Mouse (Mus musculus): ENCODE data around the gene Tnpo3. TPM values are rescaled to one million over a fixed set of nuclear protein-coding genes. Genes with fewer than 3 reads are reported as not detected.

The Tnpo3 gene
- polyA plus RNA-seq, 1 experiment from 2014 or later = 99.3 TPM

DNA sequence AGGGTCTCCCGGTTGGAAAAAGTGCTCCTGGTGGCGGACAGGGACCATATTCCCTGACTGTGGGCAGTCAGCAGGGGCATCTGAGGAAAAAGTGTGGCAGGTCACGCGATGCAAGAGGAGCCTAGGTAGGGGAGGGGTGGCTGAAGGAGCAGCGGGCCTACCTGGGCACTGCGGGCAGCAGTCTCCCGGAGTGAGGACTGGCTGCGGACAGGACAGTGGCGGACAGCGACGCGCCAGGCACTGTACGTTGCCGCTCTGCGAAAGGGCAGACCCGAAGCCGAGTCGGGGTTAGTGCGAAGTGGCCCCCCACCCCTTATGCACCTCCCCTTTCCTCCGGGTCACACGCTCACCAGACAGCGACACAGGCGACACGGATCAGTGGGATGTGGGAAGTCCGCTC lies 113.4 kb downstream of the Tnpo3 start:
- Histone ChIP-seq H3K27ac (ENCODE audit: low read depth) (no peak overlapping the region), H3K4me2 (no peak overlapping the region), H3K9ac (no peak overlapping the region), H3K27me3 (ENCODE audit: insufficient read depth, low read length) (peaks cover 8% of the 10 kb centered on the region; the same call in 1 of the 2 replicates), H3K9me3 (ENCODE audit: low read depth, low read length) (no peaks in the 10 kb centered on the region), H3K4me3 (ENCODE audit: low read depth, low read length) (no peak overlapping the region), H3K36me3 (ENCODE audit: insufficient read depth) (peaks cover 11% of the 10 kb centered on the region; the same call in 1 of the 2 replicates), H3K4me1 (ENCODE audit: insufficient read depth) (no peaks in the 10 kb centered on the region)
- no peak for ATAC-seq (ENCODE audit: insufficient read depth)
- 30% methylated on average over 25 of the region's 25 CpGs for WGBS
- no peak for DNase-seq
- no peak for TF ChIP-seq CTCF (IDR thresholded peaks at IDR 0.05; ENCODE audit: low read depth)

- DNase-seq (peak; percentile 18), ATAC-seq (ENCODE audit: insufficient read depth) (no peak)
- Histone ChIP-seq H3K4me2 (no peak overlapping the region), H3K27me3 (ENCODE audit: insufficient read depth, low read length) (peaks cover 8% of the 10 kb centered on the region; the same call in 1 of the 2 replicates), H3K4me3 (ENCODE audit: low read depth, low read length) (no peak overlapping the region), H3K36me3 (ENCODE audit: insufficient read depth) (peaks cover 17% of the 10 kb centered on the region; the same call in 1 of the 2 replicates), H3K9me3 (ENCODE audit: low read depth, low read length) (no peaks in the 10 kb centered on the region), H3K27ac (ENCODE audit: low read depth) (no peak overlapping the region), H3K4me1 (ENCODE audit: insufficient read depth) (no peaks in the 10 kb centered on the region), H3K9ac (no peak overlapping the region)
- no peak for TF ChIP-seq CTCF (IDR thresholded peaks at IDR 0.05; ENCODE audit: low read depth)
- WGBS = 73% methylated on average over 4 of the region's 4 CpGs
These were observed 115.6 kb downstream of the Tnpo3 start for GRCm38 (mm10) chr6:29494101-29494500.

Other genes starting within 250 kb of the Tnpo3 start
- 0.61 and 0.84 TPM in 2 replicates for gene Opn1sw, start 221.4 kb downstream of the Tnpo3 start, polyA plus RNA-seq (2014; fragmentation: Nextera tagmentation; extraction: Ambion mirVana)
- gene Ccdc136, start 213.6 kb downstream of the Tnpo3 start, polyA plus RNA-seq (2014; fragmentation: Nextera tagmentation; extraction: Ambion mirVana) = 15.3 and 15.8 TPM in 2 replicates
- 8.8 and 10.1 TPM in 2 replicates for gene Flnc, start 176.6 kb downstream of the Tnpo3 start, polyA plus RNA-seq (2014; fragmentation: Nextera tagmentation; extraction: Ambion mirVana)
- gene Atp6v1f, start 142.2 kb downstream of the Tnpo3 start, polyA plus RNA-seq (2014; fragmentation: Nextera tagmentation; extraction: Ambion mirVana) = 182 and 184 TPM in 2 replicates
- not detected in 2 replicates for gene Atp6v1fnb, start 138.4 kb downstream of the Tnpo3 start, polyA plus RNA-seq (2014; fragmentation: Nextera tagmentation; extraction: Ambion mirVana)
- 17.3 and 22.0 TPM in 2 replicates for gene Kcp, start 101.9 kb downstream of the Tnpo3 start, polyA plus RNA-seq (2014; fragmentation: Nextera tagmentation; extraction: Ambion mirVana)
- gene Irf5, start 83.3 kb downstream of the Tnpo3 start, polyA plus RNA-seq (2014; fragmentation: Nextera tagmentation; extraction: Ambion mirVana) = 3.7 and 4.2 TPM in 2 replicates
- 2.0 and 2.1 TPM in 2 replicates for gene Tspan33, start 84.3 kb upstream of the Tnpo3 start, polyA plus RNA-seq (2014; fragmentation: Nextera tagmentation; extraction: Ambion mirVana)
- gene Smo, start 125.6 kb upstream of the Tnpo3 start, polyA plus RNA-seq (2014; fragmentation: Nextera tagmentation; extraction: Ambion mirVana) = 60.9 and 69.1 TPM in 2 replicates
- gene Ahcyl2, start 158.1 kb upstream of the Tnpo3 start, polyA plus RNA-seq (2014; fragmentation: Nextera tagmentation; extraction: Ambion mirVana) = 10.1 and 12.4 TPM in 2 replicates